Mouse (Mus musculus): Measurements from ENCODE around the gene Arfip1.

The Arfip1 gene

DNA sequence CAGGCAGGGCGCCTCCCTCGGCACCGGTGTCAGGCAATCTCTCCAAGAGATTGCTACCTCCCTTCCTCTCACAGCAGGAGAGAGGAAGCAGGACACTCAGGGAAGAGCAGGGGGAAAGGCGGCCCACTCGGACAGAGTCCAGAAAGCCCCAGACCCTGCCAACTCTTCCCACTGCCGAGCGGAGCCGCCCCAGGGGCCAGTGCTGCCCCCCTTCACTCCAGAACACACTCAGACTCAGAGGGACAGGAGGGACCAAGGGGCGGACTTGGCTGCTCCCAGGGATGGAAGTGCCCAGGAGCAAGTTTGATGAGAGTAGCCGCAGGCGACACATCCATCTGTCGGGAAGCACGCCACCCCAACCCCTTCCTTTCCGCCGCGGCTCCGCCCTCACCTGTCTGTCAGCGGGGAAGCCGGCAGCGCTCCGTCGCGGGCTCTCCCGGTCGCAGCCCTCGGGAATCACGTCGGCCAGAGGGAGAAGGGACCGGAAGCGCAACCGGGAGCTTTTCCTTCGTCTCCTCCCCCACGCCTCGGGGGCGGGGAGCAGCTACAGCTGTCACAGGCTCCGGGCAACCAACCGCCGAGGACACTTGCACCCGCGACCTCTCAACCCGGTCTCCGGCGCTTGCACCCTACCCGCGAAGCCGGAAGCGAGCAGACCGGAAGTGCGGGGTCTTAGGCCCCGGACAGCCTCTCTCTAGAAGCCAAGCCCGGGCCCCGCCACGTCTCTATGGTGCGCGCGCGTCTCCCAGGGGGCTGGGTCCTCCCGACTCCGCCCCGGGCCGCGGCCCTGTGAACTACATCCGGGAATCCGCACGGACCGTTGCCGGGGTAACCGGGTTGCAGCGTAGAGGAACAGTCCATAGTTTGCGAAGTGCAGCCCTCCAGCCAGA, at the start of gene Arfip1:
Arfip1 (minus strand) TSS at position 603 of the 890 bp plus-strand sequence.
- peak; percentile 100 for DNase-seq (ENCODE audit: inconsistent ontology term)

DNA sequence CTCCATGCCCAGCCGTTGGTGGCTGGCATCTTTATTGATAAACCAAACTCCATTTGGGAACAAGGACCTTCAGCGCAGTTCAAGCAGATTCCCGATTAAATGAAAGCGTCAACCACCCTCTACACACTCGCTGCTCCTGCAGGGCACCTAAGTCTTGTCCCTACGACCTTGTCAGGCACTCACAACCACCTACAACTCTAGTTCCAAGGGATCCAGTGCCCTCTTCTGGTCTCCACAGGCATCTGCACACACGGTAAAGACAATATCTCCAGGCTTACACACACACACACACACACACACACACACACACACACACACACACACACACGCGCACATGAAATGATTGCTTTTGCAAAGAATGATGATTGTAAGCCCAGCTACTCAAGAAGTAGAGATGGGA, 49.2 kb upstream of the Arfip1 start:
- no peak for DNase-seq (ENCODE audit: inconsistent ontology term)

DNA sequence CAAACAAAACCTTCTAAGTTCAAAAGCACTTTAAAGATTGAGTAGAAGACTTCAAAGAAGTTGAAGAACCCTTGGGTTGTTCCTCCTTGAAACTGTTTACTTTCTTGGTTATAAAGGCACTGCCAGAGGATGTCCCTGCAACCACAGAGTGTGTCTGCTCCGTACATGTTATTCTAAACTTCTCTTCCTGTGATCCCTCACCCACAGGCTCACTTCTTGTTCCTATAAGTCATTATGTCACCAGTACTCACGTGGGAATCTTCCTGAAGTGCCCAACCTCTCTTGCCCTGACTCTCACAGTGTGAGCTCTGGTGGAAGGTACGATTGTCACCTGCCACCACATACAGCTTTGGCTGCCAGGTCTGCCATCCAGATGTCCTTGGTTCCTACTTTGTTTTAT, 39.6 kb upstream of the Arfip1 start:
- no peak for DNase-seq (ENCODE audit: inconsistent ontology term)

DNA sequence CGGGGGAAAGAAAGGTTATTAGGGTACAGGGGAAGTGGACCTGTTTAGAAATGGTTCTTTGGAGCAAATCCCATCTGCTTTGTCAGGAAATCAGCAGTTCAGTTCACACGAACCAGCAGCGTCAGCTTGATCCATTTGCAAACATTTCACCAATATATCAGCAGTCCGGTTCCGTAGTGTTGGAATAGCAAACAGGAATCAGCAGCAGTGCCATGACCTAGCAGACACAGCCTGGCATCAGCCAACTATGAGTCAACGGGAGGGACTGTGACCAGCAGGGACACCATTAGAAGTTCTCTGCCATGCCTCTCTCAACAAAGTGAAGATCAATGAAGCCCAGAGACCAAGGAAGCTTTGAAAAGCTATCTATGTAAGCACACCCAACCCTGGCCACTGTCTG, 37.3 kb upstream of the Arfip1 start:
- no peak for DNase-seq (ENCODE audit: inconsistent ontology term)

DNA sequence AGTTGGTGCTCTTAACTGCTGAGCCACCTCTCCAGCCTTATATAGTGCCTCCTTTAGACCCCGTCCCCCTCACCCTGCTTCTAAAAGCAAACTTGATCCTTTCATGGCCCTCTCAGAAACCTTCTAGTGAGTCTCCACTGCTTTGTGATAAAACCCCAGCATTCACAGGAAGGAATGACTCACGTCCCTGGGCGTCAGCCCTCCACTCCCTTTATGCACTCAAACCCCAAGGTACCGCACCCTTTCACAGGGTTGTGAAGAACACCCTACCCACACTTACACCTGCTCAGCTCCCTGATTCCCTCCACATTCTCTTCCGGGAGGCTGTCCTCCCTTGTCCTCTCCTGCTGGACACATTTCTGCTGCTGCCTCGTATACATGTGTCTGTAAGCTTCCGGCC, 36.6 kb upstream of the Arfip1 start:
- DNase-seq (ENCODE audit: inconsistent ontology term), result no peak

DNA sequence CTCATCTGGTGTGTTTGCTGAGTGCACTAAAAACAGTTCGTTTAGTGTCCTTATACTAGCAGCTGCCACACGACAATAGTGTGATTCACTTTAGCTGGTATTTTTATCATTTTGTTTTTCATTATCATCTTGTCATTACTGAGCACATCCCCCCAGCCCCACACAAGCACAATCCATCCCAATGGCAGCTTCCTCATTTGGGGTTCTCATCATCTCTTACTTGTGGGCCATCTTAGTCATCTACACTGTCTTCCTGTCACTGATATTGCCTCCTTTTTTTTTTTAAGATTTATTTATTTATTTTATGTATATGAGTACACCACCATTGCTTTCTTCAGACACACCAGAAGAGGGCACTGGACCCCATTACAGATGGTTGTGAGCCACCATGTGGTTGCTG, 36.2 kb upstream of the Arfip1 start:
- DNase-seq (ENCODE audit: inconsistent ontology term), result no peak

DNA sequence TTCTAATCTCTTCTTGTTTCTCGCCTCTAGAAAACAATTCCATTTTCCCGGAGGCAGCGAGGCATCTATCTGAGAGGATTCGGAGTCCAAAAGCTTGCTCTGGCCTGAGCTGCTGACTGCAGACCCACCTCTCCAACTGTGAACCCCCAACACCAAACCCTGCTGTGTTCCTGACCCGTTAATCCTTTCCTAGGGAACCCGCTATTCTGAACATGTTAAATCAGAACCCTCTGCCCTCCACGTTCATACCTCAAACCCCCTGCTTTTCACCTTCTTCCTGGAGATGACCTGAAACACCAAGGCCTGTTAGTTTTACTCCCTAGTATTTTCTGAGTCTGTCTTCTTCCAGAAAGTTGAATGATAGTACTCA, 33.4 kb upstream of the Arfip1 start:
- no peak for DNase-seq (ENCODE audit: inconsistent ontology term)

DNA sequence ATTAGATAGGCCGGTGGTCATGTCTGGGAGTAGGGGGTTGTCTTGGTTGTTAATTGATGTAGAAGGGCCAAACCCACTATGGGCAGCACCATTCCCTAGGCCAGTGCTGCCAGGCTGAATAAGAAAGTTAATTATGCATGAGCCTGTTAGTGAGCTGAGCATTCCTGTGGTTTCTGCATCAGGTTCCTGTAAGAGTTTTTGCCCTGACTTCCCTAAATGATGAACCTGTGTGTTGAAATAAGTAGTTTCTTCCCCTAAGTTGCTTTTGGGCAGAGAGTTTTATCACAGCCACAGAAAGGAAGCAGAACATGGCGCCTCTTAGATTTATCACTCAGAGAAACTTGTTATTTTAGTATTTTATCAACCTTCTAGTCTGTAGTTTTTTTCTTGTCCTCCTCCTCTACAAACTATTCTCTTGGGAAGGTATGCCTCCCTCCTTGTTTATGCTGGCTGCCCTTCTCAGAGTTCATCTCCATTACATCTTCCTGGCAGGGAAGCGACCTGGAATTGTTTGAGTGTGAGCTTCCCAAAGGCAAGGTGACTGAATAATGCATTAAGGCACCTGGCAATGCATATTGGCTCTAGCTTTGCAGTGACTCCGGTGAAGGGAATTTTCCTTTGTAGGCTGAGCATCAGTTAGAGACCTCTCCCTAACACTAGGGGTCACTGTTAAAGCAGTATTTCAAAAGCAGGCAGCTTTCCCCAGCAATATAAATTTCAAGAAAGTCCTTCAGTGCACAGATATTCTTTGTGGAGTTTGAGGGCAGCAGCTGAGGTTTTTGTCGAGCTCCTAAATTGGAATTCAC, 32.8 kb upstream of the Arfip1 start:
- peak; percentile 43 for DNase-seq (ENCODE audit: inconsistent ontology term)

DNA sequence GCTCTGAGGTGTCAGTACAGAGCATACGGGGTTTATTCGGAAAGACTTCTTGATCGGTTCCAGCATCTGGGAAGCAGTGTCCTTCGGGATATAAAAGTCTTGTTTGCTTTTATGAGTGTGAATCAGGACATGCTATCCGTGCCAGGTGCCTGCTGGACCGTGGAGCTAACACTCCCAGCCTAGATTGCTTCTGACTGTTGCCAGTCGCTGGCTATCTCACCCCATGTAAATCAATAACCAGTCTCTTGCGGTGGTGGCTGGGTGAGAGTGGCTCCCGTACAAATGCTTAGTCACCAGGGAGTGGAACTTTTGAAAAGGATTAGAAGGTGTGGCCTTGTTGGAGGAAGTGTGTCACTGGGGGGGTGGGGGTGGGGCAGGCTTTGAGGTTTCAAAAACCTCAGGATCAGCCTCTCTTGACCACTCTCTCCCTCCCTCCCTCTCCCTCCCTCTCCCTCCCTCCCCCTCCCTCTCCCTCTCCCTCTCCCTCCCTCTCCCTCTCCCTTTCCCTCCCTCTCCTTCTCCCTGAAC, 27.8 kb upstream of the Arfip1 start:
- DNase-seq (ENCODE audit: inconsistent ontology term), result no peak

DNA sequence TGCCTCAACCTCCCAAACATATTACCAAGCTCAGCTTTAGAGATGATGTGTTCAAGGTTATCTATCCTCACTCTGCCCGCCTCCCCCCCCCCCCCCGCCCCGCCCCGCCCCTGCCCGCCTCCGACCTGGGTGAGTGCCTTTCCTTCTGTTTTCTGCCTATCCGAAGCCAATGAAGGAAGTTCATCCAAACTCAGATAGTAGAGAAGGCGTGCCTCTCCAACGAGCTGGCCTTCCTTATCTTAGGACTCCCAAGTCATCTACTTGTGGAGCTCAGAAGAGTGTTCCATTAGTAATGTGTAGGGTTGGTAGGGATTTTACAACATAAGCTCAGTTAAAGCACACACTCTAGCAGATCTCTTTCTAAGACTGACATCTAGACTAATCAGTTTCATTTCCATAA, 20.8 kb upstream of the Arfip1 start:
- DNase-seq (ENCODE audit: inconsistent ontology term), result no peak

DNA sequence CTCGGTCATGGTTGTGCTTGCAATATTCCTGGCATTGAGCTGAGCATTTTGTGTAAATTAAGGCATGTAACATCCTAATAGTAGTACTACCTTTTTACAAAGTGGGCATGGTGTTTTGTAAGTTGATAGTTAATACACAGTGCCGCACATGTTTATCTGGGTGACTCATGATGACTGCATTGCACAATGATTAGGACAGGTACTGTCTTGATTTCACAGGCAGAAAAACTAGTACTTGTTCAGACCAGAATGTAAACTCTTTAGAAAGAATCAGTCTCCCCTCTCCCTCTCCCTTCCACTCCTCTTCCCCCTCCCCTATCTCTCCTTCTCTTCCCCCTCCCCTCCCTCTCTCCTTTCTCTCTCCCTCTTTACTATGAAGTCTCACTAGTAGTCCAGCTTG, 20.3 kb upstream of the Arfip1 start:
- DNase-seq (ENCODE audit: inconsistent ontology term), result no peak

DNA sequence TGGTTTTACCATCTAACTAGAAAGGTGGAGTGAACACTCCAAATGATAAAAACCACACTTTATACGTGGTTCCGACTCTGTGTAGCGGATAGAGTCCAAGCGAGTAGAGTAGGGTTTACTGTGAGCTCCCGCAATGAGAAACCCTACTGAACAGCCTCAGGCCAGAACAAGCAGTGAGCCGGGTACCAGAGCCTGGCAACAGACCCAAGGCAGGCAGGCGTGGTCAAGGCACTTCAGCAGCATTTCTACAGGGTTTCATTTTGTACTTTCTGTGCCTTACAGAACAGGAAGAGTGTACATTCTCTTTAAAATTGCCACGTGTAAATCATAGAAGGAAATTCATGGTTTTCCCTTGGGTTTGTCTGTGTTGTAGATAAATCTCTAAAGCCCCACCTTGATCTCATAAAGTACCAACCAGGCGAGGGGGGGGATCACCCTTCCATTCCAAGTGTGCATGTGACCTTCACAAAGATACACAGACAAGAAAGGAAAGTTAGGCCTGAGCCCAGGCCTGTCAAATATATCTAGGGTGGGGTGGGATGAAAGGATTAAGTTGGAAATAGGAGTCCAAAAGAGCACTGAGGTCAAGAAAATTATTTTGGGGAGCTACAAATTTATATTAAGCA, 19.6 kb upstream of the Arfip1 start:
- DNase-seq (ENCODE audit: inconsistent ontology term), result no peak

DNA sequence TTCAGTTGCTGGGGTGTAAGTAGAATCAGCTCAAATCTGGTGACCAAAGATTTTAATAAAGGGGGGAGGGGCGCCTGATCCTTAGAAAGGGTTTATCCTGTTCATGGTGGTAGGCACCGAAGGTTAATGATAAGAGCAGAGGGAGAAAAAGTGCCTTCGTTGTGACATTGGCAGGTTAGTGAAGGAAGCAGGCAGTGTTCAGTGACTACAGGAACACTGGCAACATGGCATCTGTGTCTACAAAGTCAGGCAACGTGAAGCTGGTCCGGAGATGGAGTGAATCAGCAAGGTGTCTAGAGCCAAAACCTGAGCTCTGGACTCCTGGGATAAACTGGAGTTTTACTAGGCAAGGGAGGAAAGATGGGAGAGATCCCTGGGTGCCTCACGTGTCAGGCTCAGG, 16.3 kb upstream of the Arfip1 start:
- no peak for DNase-seq (ENCODE audit: inconsistent ontology term)

DNA sequence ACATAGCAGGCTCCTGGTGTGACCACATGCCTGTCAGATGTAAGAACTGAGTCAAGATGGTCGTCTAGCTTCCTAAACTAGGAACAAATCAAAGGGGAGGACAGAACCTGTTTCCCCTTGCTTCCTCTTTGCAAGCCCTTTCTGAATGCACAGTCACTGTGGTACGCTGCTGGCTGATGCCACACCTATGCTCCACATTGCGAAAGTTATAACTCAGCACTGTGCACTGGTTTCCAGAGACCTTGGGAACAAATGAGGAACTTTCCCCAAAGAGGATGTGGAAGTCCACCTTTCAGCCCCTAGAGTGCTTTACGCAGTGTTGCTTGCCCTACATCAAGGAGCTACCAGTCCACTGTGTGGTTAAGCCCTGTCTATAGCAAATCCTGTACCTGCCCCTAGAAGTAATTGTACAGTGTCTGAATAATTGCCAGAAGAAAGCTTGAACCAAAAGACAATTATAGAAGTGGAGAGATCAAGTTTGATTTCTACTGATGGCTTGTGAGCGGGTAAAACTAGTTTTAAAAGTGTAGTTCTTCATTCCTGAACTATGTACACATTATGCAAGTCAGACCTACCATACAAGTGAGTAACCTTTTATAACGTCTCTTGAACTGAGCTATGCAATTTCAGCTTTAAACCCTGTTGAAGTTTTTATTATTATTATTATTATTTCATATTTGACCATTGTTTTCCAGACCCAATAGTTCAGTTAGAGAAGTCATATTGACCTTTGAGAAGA, 15.7 kb upstream of the Arfip1 start:
- DNase-seq (ENCODE audit: inconsistent ontology term), result no peak

DNA sequence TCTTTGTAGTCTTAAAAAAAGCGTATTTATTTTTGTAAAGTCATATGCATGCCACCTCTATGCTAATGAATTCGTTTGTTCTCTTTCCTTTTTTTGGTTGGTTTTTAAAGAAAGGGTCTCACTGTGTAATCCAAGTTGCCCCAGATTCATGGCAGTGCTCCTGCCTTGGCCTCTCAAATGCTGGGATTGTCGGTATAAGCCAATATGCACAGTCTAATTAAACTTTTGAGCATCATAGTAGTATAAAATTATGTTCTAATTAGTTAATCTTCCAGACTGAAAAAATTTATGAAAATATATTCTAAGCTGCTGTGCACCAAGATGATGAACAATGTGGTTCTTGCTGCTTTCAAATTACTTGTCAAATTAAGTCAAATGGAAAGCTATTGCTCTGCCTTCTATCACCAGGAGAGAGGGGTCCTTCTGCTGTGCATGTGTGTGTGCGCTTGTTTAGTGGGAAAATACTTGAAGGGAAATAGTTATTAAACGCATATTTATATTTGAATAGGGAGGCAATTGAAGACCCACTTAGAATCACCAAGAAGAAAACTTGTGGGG, 13.3 kb upstream of the Arfip1 start:
- DNase-seq (ENCODE audit: inconsistent ontology term), result no peak

DNA sequence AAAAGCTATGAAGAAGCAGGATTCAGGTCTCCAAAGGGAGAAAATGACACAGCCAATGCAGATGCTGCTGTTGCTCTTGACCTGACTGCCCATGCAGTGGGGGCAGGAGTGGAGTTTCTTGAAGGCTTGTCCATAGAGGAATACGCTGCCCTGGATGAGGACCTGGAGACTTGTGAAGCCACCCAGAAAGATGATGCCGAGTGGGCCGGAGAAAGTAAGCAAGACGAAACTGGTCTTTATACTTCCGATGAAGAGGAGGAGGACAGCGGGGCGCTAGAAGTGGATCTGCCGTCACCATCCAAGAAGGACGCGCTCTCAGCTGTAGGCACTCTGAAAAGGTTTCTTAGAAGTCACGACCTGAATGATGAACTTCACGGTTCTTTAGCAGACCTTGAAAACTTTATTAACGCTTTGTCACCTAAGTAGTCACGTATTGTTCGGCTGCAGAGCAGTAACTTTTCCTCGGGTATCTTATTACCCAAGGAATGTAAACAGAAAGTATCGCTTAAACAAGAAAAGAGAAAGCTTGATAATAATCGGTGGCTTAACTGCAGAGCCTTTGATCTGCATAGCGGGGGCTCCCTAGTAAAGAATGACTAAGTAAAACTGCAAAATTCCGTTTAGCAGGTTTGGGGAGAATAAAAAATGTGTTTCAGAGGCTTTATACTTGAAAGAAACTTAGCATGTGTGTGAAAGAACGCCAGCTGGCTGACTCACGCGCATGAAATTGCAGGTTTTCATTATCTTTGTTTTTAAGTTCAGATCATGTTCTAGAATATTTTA, 12.7 kb upstream of the Arfip1 start:
- no peak for DNase-seq (ENCODE audit: inconsistent ontology term)

DNA sequence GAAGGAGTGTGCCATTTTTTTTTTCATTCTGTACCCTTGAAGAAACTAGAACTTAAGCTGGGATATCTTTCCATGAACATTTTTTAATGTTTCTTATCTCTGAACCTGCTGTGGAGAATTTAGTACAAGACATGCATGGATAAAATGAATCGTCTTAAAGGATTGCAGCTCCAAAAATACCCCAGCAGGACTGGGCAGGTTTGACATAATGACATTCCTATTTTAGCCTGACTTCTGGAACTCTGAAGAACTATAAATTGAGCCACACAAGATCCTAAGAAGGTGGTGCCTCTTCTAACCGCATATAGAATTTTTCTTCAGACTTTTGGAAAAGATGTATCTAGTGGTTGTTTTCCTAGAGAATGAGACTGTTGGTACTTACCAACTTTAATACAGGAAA, 10.8 kb upstream of the Arfip1 start, which contains the start of gene Tigd4:
Tigd4 (plus strand) TSS at position 301 of the 400 bp plus-strand sequence.
- DNase-seq (ENCODE audit: inconsistent ontology term), result no peak

DNA sequence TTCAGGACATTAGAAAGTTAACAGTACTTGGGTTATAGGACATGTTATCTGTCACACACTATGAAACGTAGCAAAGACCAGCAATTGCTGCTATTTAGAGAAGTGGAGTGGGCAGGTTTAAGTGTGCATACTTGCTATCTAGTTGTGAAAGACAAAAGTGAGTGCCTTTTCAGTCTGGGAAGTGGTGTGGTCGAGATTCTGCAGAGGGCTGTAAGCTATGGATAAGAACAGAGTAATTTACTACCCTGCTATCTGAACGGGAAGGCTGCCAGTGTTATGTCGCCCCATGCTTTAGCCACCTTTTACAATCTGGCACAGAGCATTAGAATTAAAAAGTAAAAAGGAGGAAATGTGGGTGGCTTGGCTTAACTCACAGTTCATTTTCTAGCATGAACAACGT, 4.3 kb upstream of the Arfip1 start:
- DNase-seq (ENCODE audit: inconsistent ontology term), result no peak

DNA sequence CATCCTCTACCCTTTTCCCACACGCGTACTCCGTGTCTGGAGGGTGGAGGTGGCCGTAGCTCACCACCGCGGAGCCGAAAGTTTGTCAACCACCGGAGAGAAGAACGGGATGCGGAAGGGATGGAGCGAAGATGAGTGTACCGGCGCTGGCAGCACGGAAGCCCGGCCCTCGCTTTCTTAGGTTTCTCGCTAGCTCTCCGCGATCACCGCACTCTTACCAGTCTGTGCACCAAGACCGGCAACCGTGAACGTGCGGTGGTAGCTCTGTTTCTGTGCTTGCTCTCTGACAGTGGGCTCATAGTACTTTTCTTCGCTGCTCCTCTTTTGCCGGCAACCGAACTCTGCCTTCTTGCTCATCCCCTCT, 470 bp upstream of the Arfip1 start:
- no peak for DNase-seq (ENCODE audit: inconsistent ontology term)

DNA sequence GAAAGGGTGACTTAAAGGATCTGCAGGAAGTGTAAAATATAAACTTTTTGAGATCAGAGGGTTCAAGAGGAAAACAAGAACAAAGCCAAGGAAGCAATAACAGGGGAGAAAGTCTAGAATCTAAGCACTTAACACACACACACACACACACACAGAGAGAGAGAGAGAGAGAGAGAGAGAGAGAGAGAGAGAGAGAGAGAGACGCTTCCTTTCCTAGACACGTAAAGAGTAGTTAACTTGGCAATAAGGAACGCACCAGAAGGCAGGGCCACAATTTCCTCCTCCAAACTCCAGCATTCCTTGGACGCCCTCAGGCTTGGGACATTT, 766 bp downstream of the Arfip1 start:
- DNase-seq (ENCODE audit: inconsistent ontology term), result no peak

DNA sequence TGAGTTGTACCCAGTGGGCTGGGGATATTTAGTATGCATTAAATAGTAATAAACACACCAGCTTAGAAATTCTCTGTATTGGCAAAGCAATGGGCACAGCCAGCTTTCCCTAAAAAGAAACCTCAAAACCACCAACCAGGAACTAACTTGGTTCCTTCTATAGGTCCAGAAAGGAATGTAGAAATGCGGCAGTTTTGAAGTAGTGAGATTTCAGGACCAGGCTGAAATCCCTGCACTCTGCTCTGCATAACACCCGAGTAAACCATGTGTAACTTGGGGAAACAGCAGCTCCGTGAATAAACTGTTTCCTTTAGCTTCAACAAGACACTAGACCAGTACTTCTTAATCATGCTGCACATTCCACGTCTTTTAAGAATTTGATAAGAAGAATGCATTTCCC, 1.7 kb downstream of the Arfip1 start:
- DNase-seq (ENCODE audit: inconsistent ontology term), result no peak

Measured in Muller cell, postnatal 12 days (primary cell).